Mouse (Mus musculus): ENCODE results near the gene Nbeal2. TPM values are rescaled to one million over a fixed set of nuclear protein-coding genes. Genes with fewer than 3 reads are reported as not detected.

Nbeal2 gene
- total RNA-seq, 2 experiments from 2014 or later, result 3.7 to 9.1 TPM

DNA sequence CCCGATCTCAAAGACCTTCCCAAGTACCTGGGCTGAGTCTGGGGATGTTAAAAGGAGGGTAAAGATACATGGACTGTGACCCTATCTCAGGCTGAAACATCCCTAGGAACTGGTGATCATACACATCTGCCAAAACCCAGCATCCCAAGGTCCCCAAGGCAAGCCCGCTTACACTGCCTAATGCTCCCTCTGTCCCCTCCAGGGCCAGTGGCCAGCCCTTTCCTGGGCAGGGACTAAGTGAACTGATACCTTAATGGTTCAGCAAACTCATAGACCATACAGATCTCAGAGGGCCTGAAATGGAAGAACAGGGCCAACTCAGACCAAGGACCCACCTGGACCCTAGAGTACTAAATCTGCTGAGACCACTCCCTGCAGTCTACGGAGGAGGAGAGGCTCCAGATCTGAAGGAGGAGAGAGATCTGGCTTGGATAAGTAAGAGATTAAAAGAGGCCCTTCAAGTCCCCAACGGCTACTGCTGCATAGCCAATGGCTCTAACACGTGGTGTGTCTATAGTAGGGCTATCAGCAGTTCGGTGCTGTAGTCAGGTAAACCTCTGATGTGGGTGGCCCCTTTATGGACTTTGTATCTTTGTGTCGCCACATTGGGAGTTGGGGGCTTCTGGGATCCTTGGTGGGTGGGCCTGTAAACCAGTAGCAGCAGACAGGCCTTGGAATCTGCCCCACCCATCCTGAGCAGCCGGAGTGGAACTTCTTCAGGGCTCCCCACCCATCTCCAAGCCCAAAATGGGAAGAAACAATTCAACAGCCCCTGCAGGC is 30.4 kb downstream of the Nbeal2 start:
- no peak for ATAC-seq (replicated peaks; ENCODE audit: low FRiP score, low TSS enrichment, poor library complexity, severe bottlenecking)

DNA sequence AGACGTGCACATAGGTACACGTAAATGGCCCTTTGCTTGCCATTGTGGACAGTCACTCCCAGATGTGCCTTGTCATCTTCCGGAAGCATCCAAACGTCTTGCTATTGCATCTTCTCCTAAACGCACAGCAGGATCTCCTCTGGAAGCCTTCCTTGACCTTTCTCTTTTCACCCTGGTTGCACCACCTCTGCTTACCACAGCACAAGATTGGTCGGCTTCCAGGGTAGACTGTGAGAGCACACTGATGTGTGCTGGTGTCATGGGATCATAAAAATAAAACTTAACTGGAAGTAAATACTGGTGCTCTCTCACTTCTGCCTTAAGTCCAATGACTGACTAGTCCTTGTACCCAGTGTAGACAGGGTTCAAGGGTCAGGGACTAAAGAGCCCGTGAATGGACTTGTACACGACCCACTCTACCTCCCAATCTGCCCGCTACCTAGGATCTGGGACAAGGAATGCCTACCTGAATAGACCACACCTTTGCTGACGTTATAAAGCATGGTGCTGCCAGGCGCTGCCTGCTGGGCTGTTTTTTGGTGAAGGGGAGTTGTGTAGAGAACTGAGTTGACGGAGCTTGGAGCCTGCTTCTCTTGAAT is 31.2 kb downstream of the Nbeal2 start:
- no peak for ATAC-seq (replicated peaks; ENCODE audit: low FRiP score, low TSS enrichment, poor library complexity, severe bottlenecking)

DNA sequence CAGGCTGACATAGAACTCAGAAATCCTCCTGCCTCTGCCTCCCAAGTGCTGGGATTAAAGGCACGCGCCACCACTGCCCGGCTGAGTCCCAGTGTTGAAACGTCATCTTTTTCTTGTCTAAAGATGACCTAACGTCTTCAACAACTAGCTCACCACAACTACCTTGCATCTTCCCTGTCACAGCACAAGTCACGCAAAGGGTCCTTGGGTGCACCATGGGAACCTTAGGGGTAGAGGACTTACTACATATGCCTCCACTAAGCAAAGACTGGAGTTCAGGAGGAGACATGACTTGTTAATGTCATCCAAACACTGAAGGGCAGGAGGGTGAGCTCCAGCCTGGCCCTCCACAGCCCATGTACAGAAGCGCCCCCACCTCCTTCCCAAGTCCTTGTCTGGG is 33.3 kb downstream of the Nbeal2 start:
- ATAC-seq (replicated peaks; ENCODE audit: low FRiP score, low TSS enrichment, poor library complexity, severe bottlenecking), result no peak

DNA sequence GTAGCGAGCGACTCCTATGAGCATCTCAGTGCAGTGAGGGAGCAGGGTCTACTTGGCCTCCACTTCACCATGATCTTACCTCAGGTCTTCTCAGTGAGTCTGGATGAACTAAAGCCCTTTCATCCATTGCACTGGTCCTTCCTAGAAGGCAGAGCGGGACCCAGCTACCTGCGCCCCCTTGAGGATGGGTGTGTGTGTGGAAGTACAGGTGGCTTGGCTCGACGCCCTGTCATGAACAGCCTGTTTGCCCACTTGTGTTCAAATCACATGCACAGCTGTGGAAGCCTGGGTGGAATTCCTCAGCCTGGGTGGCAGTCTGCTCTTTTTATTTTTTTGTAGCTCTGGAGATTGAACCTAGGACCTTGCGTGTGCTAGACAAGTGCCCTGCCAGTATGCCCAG is 33.8 kb downstream of the Nbeal2 start:
- ATAC-seq (replicated peaks; ENCODE audit: low FRiP score, low TSS enrichment, poor library complexity, severe bottlenecking), result no peak

DNA sequence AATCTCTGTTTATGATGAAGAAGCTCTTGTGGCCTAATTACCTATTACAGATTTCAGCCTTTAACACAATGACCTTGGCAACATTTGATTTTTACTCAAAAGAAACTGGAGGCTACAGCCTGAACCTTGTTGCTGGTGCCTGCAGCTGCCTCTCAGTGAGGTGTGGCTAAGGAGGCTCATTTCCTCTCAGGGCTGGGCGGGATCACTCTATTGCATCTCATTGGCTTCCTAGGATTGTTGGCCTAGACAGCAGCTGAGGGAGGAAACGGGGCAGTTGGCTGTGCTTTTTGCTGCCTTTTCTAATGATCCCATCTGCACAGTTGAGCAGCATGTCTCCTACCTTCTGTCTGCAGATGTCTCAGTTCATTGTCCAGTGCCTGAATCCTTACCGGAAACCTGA is 36.9 kb downstream of the Nbeal2 start:
- ATAC-seq (replicated peaks; ENCODE audit: low FRiP score, low TSS enrichment, poor library complexity, severe bottlenecking), result no peak

- no peak for ATAC-seq (replicated peaks; ENCODE audit: low FRiP score, low TSS enrichment, poor library complexity, severe bottlenecking)
Measured at GRCm38 (mm10) chr9:110611471-110611870, 42.5 kb downstream of the Nbeal2 start.

DNA sequence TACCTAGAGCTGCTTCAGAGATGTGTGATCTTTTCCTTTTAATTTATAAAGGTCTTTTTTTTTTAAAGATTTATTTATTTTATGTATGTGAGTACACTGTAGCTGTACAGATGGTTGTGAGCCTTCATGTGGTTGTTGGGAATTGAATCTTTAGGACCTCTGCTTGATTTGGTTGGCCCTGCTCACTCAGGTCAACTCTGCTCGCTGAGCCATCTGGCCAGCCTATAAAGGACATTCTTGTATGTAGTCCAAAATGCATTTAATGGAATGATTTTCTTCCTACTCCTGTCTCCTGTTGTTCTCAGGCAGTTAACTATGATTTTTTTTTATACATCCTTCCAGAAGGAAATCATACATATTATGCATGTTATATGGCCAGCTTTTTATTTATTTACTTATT is 70.4 kb downstream of the Nbeal2 start:
- no peak for ATAC-seq (replicated peaks; ENCODE audit: low FRiP score, low TSS enrichment, poor library complexity, severe bottlenecking)

- no peak for ATAC-seq (replicated peaks; ENCODE audit: low FRiP score, low TSS enrichment, poor library complexity, severe bottlenecking)
Measured at GRCm38 (mm10) chr9:110582161-110582560, 71.8 kb downstream of the Nbeal2 start.

Other genes with a start within 250 kb of the Nbeal2 start
- 17.7 and 24.3 TPM in 2 replicates for gene Ptpn23, start 245.9 kb downstream of the Nbeal2 start, total RNA-seq (2014; fragmentation: Nextera tagmentation)
- 1.9 and 11.0 TPM in 2 replicates for gene Ptpn23, start 245.9 kb downstream of the Nbeal2 start, total RNA-seq (2017)
- gene Ngp, start 234.4 kb downstream of the Nbeal2 start, total RNA-seq (2014; fragmentation: Nextera tagmentation), result 415 TPM in 1 of 2 replicates, not detected in the other
- gene Ngp, start 234.4 kb downstream of the Nbeal2 start, total RNA-seq (2017), result 12.5 and 64.5 TPM in 2 replicates
- gene Klhl18, start 177.5 kb downstream of the Nbeal2 start, total RNA-seq (2014; fragmentation: Nextera tagmentation), result 3.7 and 9.7 TPM in 2 replicates
- 7.7 and 8.6 TPM in 2 replicates for gene Klhl18, start 177.5 kb downstream of the Nbeal2 start, total RNA-seq (2017)
- gene Kif9, start 177.2 kb downstream of the Nbeal2 start, total RNA-seq (2014; fragmentation: Nextera tagmentation), result 0.77 and 1.1 TPM in 2 replicates
- 1.3 and 1.6 TPM in 2 replicates for gene Kif9, start 177.2 kb downstream of the Nbeal2 start, total RNA-seq (2017)
- 146 and 168 TPM in 2 replicates for gene Setd2, start 121.6 kb downstream of the Nbeal2 start, total RNA-seq (2014; fragmentation: Nextera tagmentation)
- gene Setd2, start 121.6 kb downstream of the Nbeal2 start, total RNA-seq (2017), result 189 and 248 TPM in 2 replicates
- 2.1 TPM in 1 of 2 replicates, not detected in the other for gene Nradd, start 29.7 kb downstream of the Nbeal2 start, total RNA-seq (2014; fragmentation: Nextera tagmentation)
- 0.14 and 2.8 TPM in 2 replicates for gene Nradd, start 29.7 kb downstream of the Nbeal2 start, total RNA-seq (2017)
- 92.6 and 110 TPM in 2 replicates for gene Ccdc12, start 2.3 kb upstream of the Nbeal2 start, total RNA-seq (2014; fragmentation: Nextera tagmentation)
- 70.8 and 132 TPM in 2 replicates for gene Ccdc12, start 2.3 kb upstream of the Nbeal2 start, total RNA-seq (2017)
- gene Myl3, start 87.7 kb upstream of the Nbeal2 start, total RNA-seq (2014; fragmentation: Nextera tagmentation), result not detected in 2 replicates
- not detected in 2 replicates for gene Myl3, start 87.7 kb upstream of the Nbeal2 start, total RNA-seq (2017)
- gene Pth1r, start 93.0 kb upstream of the Nbeal2 start, total RNA-seq (2014; fragmentation: Nextera tagmentation), result not detected in 2 replicates
- not detected in 2 replicates for gene Pth1r, start 93.0 kb upstream of the Nbeal2 start, total RNA-seq (2017)
- not detected in 2 replicates for gene Prss42, start 144.0 kb upstream of the Nbeal2 start, total RNA-seq (2014; fragmentation: Nextera tagmentation)
- gene Prss42, start 144.0 kb upstream of the Nbeal2 start, total RNA-seq (2017), result not detected in 2 replicates
- gene Prss44, start 159.8 kb upstream of the Nbeal2 start, total RNA-seq (2014; fragmentation: Nextera tagmentation), result not detected in 2 replicates
- gene Prss44, start 159.8 kb upstream of the Nbeal2 start, total RNA-seq (2017), result not detected in 2 replicates
- not detected in 2 replicates for gene Prss43, start 172.5 kb upstream of the Nbeal2 start, total RNA-seq (2014; fragmentation: Nextera tagmentation)
- not detected in 2 replicates for gene Prss43, start 172.5 kb upstream of the Nbeal2 start, total RNA-seq (2017)
- not detected in 2 replicates for gene Prss45, start 180.4 kb upstream of the Nbeal2 start, total RNA-seq (2014; fragmentation: Nextera tagmentation)
- not detected in 2 replicates for gene Prss45, start 180.4 kb upstream of the Nbeal2 start, total RNA-seq (2017)
- not detected in 2 replicates for gene Prss46, start 190.3 kb upstream of the Nbeal2 start, total RNA-seq (2014; fragmentation: Nextera tagmentation)
- gene Prss46, start 190.3 kb upstream of the Nbeal2 start, total RNA-seq (2017), result not detected in 2 replicates
- gene Prss50, start 203.8 kb upstream of the Nbeal2 start, total RNA-seq (2014; fragmentation: Nextera tagmentation), result 37.4 and 42.3 TPM in 2 replicates
- 16.5 and 28.2 TPM in 2 replicates for gene Prss50, start 203.8 kb upstream of the Nbeal2 start, total RNA-seq (2017)
- 3.7 TPM in 1 of 2 replicates, not detected in the other for gene Als2cl, start 225.7 kb upstream of the Nbeal2 start, total RNA-seq (2014; fragmentation: Nextera tagmentation)
- 0.66 and 1.0 TPM in 2 replicates for gene Als2cl, start 225.7 kb upstream of the Nbeal2 start, total RNA-seq (2017)
- 0.94 TPM in 1 of 2 replicates, not detected in the other for gene Tmie, start 226.0 kb upstream of the Nbeal2 start, total RNA-seq (2014; fragmentation: Nextera tagmentation)
- 0.88 TPM in 1 of 2 replicates, not detected in the other for gene Tmie, start 226.0 kb upstream of the Nbeal2 start, total RNA-seq (2017)